In the genomic region with DNA sequence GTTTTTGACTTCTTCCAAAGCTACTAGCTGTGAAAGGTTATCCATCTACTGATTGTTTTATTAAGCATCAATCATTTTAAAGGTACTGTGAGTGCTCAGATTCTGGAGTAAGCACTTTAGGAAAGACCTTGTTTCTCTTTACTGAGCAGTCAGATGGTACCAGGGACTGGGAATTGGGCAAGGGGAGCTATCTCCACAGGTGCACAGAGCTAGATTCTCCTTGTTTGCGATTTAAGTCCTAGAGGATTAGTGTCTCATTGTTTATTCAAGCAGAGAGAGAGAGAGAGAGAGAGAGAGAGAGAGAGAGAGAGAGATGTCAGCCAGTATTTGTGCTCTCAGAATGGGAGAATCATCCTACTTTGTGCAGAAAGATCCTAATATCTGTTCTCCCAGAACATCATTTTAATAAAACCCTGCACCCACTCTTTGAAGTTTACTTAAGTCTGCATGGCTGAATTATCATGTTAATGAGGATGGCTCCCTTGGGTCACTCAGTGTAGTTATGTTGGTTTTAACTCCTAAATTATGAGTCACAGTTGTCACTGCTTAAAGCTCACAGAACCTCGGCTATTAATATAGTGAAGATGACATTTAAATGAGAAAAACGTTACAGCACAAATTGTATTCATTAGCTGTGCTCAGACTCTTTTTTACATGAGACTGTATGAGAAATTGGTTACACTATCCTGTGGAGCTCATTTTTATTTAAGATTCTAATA, we compare ENCODE assay signal across 16 mouse cellular contexts.
A peak's percentile ranks its signal among the peaks of the same experiment; 100 is the strongest.
DNase-seq lines count a peak whose midpoint lies in the region; ATAC-seq and TF ChIP-seq lines count a peak whose summit lies in the region.
"Had no signal": no experiment of that assay in that cellular context is flagged by ENCODE, and none has a peak within 500 bp of the region (broad histone marks: within the 10 kb centered on the region; RNA-seq: fewer than 3 reads in every experiment).

No protein-coding gene starts in this region.

- WGBS in forebrain, embryonic 16.5 days: 39% methylated on average over 3 of the region's 3 CpGs
- 14% methylated on average over 3 of the region's 3 CpGs for WGBS in midbrain, embryonic 15.5 days

- H3K36me3 ChIP-seq in forebrain, embryonic 16.5 days (ENCODE audit: control insufficient read depth, insufficient read depth): no peaks in the 10 kb centered on the region
- no peaks in the 10 kb centered on the region for H3K36me3 ChIP-seq in midbrain, embryonic 15.5 days (replicated peaks)
- H3K36me3 ChIP-seq: heart, embryonic 15.5 days; neural tube, embryonic 12.5 days had no signal

- TF ChIP-seq CTCF in layer of hippocampus, adult 2 months (conservative IDR thresholded peaks at IDR 0.05): no peak

- no peak overlapping the region for H3K4me3 ChIP-seq in layer of hippocampus, adult 2 months
- no peak overlapping the region for H3K4me3 ChIP-seq in forebrain, embryonic 16.5 days (replicated peaks; ENCODE audit: low read length)
- H3K4me3 ChIP-seq in midbrain, embryonic 15.5 days: no peak overlapping the region
- H3K4me3 ChIP-seq: heart, embryonic 15.5 days; neural tube, embryonic 12.5 days had no signal

- H3K27ac ChIP-seq in layer of hippocampus, adult 2 months: peak overlapping the region; percentile 59
- H3K27ac ChIP-seq in forebrain, embryonic 16.5 days (ENCODE audit: low read length): no peak overlapping the region
- H3K27ac ChIP-seq in midbrain, embryonic 15.5 days: peak overlapping the region; percentile 55; the same call in 1 of the 2 replicates
- H3K27ac ChIP-seq: heart, embryonic 15.5 days; neural tube, embryonic 12.5 days had no signal

- DNase-seq in cerebellum, postnatal 14 days: peak; percentile 52 to 58
- DNase-seq in cerebellum, postnatal 25 days: no peak
- DNase-seq in layer of hippocampus, adult 2 months (ENCODE audit: low spot score in 2 of 2): no peak
- no peak for DNase-seq in layer of hippocampus, adult 9-10 months (ENCODE audit: low spot score)
- no peak for DNase-seq in thymus, postnatal 25 days
- no peak for DNase-seq in layer of hippocampus, adult 8-10 months (ENCODE audit: low spot score in 2 of 2)
- DNase-seq: cerebellum, adult 2 months; gastrocnemius, postnatal 10 days; heart, adult 18-20 months; kidney, adult 11 months; kidney, postnatal 14 days; lung, adult 18-20 months had no signal

- no peaks in the 10 kb centered on the region for H3K4me1 ChIP-seq in forebrain, embryonic 16.5 days (replicated peaks; ENCODE audit: control insufficient read depth, insufficient read depth, low read length)
- peaks cover 5% of the 10 kb centered on the region; the same call in 1 of the 2 replicates for H3K4me1 ChIP-seq in midbrain, embryonic 15.5 days
- H3K4me1 ChIP-seq: heart, embryonic 15.5 days; neural tube, embryonic 12.5 days had no signal

- no peaks in the 10 kb centered on the region for H3K27me3 ChIP-seq in forebrain, embryonic 16.5 days (replicated peaks; ENCODE audit: control insufficient read depth, insufficient read depth, low read length)
- no peaks in the 10 kb centered on the region for H3K27me3 ChIP-seq in midbrain, embryonic 15.5 days (replicated peaks)
- H3K27me3 ChIP-seq: heart, embryonic 15.5 days; neural tube, embryonic 12.5 days had no signal

- H3K9me3 ChIP-seq in forebrain, embryonic 16.5 days (ENCODE audit: control insufficient read depth, low read length): peaks cover 2% of the 10 kb centered on the region; the same call in 1 of the 2 replicates
- H3K9me3 ChIP-seq in midbrain, embryonic 15.5 days: no peaks in the 10 kb centered on the region
- H3K9me3 ChIP-seq: heart, embryonic 15.5 days; neural tube, embryonic 12.5 days had no signal

- H3K9ac ChIP-seq in forebrain, embryonic 16.5 days (replicated peaks; ENCODE audit: low read depth, low read length): no peak overlapping the region
- no peak overlapping the region for H3K9ac ChIP-seq in midbrain, embryonic 15.5 days
- H3K9ac ChIP-seq: heart, embryonic 15.5 days; neural tube, embryonic 12.5 days had no signal

- no peak overlapping the region for H3K4me2 ChIP-seq in forebrain, embryonic 16.5 days (ENCODE audit: low read length)
- no peak overlapping the region for H3K4me2 ChIP-seq in midbrain, embryonic 15.5 days
- H3K4me2 ChIP-seq: heart, embryonic 15.5 days; neural tube, embryonic 12.5 days had no signal

- peak; percentile 69 for ATAC-seq in forebrain, embryonic 16.5 days
- ATAC-seq in midbrain, embryonic 15.5 days (replicated peaks): peak; percentile 93

Comparison
In these comparisons a context has a peak if more than half of its experiments do, and no peak if none do; other contexts are left out.
1. DNase-seq: peak in cerebellum, postnatal 14 days (2 of 2); none in cerebellum, postnatal 25 days (0 of 2), layer of hippocampus, adult 2 months (0 of 2), layer of hippocampus, adult 9-10 months (single experiment), thymus, postnatal 25 days (single experiment) and layer of hippocampus, adult 8-10 months (0 of 2).